Mouse (Mus musculus): ENCODE measurements around the gene Dnajc22.
A peak's percentile ranks its signal among the peaks of the same experiment; 100 is the strongest.
"Not testable (repeated sequence)": the region's sequence is repeated elsewhere in the genome, so short reads cannot be mapped to it uniquely, and the experiment has no call there.

Dnajc22 gene

GRCm38 (mm10) chr15:99092870-99093269 lies at the start of gene Dnajc22:
Gene Dnajc22 (plus strand): TSS chr15:99093170.
- no peak for DNase-seq (ENCODE audit: low spot score in 2 of 2)

DNA sequence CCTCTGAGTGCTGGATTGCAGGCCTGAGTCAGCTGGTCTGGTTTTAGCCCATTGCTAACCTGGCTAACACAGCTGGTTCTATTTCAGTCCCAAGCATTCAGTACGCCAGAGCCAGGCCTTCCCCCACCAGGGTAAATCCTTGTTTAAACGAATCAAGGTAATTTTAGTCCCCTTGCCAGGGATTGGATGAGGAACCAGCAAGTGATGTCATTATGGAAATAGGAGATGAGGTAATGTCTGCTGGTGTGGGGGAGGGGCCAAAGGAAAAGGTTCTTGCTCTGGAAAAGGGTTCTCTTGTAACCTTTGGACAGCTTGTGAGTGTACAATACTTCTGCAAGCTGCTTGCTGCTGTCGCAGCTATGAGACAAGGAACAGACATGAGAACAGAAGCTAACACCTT lies 48.1 kb upstream of the Dnajc22 start:
- no peak for DNase-seq (ENCODE audit: low spot score in 2 of 2)

- not testable (repeated sequence) for DNase-seq (ENCODE audit: low spot score in 2 of 2)
Observed at GRCm38 (mm10) chr15:99045734-99046133, 47.2 kb upstream of the Dnajc22 start.

DNA sequence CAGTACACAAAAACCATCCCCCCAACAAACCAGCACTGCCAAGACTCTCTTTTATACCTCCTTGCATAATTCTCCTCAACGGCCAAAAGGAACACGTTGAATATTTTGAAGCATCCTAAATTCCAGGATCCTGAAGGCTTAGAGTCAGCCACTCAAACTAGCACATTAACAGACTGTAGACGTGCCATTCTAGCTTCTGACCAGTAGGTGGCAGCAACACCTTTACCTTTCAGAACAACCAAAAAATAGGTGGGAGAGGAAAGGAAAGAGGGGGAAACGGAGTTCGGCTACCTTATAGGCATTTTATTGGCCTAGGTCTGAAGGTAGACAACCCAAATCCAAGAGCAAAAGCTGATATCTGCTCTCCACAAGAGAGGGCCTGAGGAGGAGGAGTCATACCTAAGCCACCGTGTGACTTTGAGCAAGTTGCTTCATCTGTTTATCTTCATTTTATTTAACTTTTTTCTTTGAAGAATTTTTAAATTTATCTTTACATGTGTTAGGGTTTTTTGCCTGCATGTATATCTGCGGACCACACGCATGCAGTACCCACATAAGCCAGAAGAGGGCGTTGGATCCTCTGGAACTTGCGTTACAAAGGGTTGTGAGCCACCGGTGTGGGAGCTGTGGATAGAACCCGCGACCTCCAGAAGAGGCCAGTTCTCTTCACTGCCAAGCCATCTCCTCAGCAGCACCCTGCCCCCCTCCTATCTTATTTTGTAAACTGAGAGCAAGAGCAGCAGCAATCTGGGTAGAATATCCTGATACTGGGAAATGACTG lies 43.3 kb upstream of the Dnajc22 start:
- peak in 1 of 2 experiments; percentile 74 for DNase-seq (ENCODE audit: low spot score in 2 of 2)

GRCm38 (mm10) chr15:99053373-99053772 lies 39.6 kb upstream of the Dnajc22 start:
- peak in 1 of 2 experiments; percentile 11 for DNase-seq (ENCODE audit: low spot score in 2 of 2)

- DNase-seq (ENCODE audit: low spot score in 2 of 2): peak in 1 of 2 experiments; percentile 11
Observed at GRCm38 (mm10) chr15:99055040-99055439, 37.9 kb upstream of the Dnajc22 start, which contains the start of gene Prph. Gene Prph (plus strand): TSS chr15:99055174.

- DNase-seq (ENCODE audit: low spot score in 2 of 2): peak in 1 of 2 experiments; percentile 12
Observed at GRCm38 (mm10) chr15:99055511-99055961, 37.4 kb upstream of the Dnajc22 start.

DNA sequence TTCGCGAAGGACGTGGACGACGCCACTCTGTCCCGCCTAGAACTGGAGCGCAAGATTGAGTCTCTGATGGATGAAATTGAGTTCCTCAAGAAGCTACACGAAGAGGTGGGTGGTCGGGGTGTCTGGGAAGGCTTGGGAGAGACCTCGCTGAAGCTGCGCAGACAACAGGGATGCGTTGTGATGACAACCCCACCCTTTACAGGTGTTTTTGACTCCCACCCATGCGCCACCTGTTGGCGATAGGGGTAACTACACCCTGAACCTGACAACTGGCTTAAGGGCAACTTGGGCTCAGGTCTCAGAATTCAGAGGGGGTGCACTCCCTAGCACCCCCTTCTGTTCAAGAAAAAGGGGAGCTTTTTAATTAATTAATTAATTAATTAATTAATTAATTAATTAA lies 36.6 kb upstream of the Dnajc22 start:
- DNase-seq (ENCODE audit: low spot score in 2 of 2): peak; percentile 58 to 83

DNA sequence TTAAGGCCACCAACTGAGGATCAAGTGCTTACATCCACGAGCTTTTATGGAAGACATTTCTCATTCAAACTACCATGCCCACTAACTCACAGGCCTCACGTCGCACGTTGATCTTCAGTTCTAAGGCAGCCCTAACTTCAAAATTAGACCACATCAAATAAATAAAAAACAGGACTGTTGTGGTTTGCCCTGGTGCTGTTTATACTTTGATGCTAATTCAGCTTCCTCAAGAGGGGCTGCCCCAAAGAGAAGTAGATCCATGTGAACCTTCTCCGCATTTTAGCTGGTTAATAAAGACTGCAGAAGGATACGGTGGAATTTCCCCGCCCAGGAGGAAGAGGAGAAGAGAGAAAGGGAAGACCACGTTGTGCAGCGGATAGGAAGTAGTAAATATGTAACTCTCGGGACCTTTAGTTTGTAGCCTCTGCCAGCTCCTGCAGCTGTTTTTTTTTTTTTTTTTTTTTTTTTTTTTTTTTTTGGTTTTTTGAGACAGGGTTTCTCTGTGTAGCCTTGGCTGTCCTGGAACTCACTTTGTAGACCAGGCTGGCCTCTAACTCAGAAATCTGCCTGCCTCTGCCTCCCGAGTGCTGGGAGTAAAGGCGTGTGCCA lies 27.3 kb upstream of the Dnajc22 start:
- DNase-seq (ENCODE audit: low spot score in 2 of 2): no peak

GRCm38 (mm10) chr15:99071988-99072387 lies 21.0 kb upstream of the Dnajc22 start:
- DNase-seq (ENCODE audit: low spot score in 2 of 2): no peak

GRCm38 (mm10) chr15:99074019-99074599 lies 18.9 kb upstream of the Dnajc22 start, which contains the start of gene Troap:
Gene Troap (plus strand): TSS chr15:99074575.
- DNase-seq (ENCODE audit: low spot score in 2 of 2): no peak

DNA sequence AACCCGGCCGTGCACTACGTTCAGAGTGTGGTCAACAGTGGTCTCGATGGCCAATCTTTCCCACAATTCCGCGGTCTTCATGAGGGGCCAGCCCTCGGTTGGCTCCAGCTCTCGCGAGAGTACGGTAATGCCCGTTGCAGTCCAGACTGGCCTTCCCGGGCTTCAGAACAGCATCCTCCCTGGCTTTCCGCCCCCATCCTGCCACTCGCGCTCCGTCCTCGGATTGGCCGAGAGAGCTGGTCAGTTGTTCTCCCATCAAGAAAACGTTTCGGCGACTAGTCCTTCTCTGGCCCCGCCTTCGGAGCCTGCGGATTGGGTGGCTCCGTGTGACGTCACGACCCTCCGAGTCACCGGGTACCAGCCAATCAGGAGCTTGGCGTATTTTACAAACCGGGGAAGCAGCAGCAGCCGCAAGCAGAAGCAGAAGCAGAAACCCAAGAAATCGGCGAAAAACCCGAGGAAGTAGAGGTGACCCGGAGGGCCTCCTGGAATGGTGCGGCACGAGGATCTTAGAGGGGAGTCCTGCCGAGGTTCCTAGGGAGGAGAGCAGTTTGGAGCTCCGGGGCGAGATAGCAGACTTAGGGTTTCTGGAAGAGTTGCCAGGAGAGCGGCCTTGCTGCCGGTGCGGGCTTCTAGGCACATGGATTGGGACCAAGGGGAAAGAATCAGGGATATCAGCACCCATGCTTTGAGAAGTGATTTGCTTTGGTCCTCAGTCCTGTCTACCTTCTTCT lies 18.2 kb upstream of the Dnajc22 start:
- DNase-seq (ENCODE audit: low spot score in 2 of 2): peak; percentile 96 to 98

DNA sequence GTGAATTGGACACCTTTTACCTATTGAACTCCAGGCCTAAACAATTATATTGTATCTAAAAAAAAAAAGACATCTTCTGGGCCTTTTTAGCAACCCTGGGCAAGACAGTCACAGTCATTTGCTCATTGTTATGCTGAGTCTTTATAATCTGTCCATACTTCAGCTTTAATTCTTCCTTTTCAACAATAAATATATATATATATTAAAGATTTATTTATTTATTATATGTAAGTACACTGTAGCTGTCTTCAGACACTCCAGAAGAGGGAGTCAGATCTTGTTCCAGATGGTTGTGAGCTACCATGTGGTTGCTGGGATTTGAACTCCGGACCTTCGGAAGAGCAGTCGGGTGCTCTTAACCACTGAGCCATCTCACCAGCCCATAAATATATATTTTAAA lies 17.0 kb upstream of the Dnajc22 start:
- not testable (repeated sequence) for DNase-seq (ENCODE audit: low spot score in 2 of 2)

GRCm38 (mm10) chr15:99078181-99078910 lies 14.6 kb upstream of the Dnajc22 start:
- DNase-seq (ENCODE audit: low spot score in 2 of 2): no peak

DNA sequence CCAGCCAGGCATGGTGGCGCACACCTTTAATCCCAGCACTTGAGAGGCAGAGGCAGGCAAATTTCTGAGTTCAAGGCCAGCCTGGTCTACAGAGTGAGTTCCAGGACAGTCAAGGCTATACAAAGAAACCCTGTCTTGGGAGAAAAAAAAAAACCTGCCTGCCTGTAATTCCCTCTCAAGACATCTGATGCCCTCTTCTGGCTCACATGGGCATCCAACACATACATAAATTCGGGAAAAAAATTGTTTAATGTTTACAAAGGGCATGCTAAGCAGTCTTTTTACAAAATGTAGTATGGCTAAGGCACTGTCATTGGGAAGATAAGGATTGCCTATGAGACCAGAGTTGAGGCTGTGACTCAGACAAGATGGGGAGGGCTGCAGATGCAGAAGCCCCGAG lies 13.2 kb upstream of the Dnajc22 start:
- DNase-seq (ENCODE audit: low spot score in 2 of 2): no peak

GRCm38 (mm10) chr15:99082322-99082721 lies 10.6 kb upstream of the Dnajc22 start:
- peak in 1 of 2 experiments; percentile 62 for DNase-seq (ENCODE audit: low spot score in 2 of 2)

GRCm38 (mm10) chr15:99082840-99083239 lies 10.1 kb upstream of the Dnajc22 start:
- DNase-seq (ENCODE audit: low spot score in 2 of 2): peak in 1 of 2 experiments; percentile 62

DNA sequence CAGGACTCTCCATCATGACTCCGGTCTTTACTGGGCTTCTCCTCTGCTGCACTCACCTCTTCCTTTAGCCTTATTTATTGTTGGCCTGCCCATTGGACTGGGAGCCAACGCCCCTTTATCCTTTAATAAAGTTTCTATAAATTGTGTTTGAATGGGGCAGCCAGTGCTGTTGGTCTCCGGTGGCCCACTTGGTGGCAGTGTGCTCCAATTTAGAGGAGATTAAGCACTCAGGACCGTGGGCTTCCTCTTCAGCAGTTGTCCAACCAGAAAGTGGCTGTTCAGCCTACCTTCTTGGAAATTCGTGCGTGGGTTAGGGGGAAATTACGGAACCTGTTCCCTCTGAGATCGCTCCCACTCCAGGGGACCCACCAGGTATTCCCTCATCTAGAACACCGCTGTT lies 9.7 kb upstream of the Dnajc22 start:
- peak in 1 of 2 experiments; percentile 69 for DNase-seq (ENCODE audit: low spot score in 2 of 2)

DNA sequence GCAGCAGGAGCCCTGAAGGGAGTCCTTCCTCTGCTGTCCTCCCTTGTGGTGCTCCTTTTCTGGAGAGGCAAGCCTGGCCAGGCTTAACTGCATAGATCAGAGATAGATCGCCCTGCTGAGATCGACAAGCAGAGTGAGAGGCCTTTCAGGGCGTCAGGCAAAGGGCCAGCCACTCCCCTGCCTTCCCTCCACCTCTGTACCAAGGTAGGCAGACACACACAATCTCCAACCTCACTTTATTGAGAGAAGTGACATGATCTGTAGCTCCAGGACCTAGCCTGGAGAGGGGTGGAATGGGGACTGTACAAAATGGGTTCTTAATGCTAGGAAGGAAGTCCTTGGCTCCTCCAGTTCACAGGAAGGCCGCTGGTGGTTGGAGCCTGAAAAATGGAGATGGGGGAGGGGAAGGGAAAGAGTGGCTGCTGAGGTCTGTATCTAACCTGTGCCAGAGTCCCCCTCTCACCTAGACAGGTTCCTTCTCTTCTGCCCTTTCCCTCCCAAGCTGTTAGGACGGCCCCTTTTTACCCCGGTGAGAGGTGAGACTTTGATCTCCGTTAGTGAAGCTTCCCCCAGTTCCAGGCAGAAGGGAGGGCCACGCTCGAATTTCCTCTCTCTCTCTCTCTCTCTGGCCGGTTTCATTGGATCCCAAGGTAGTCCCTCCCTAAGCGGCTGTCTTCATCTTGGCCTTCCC lies 9.0 kb upstream of the Dnajc22 start:
- DNase-seq (ENCODE audit: low spot score in 2 of 2): no peak

DNA sequence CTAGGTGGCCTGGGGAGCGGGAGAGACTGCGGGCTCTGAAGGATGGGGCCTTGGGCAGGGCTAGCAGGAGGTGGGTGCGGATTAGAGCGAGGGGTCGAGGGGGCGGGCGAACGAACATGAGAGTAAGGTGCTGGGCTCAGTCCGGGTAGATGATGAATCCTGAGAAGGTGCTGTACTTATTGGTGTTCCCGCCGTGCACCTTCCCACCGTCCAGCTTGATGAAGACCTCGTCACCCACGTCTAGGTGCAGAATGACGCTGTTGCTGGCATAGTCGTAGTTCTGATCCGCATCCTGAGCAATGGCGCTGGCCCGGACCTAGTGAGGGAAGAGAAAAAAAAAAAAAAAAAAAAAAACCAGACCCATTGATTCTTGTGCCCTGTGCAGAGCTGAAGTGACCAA lies 8.4 kb upstream of the Dnajc22 start:
- no peak for DNase-seq (ENCODE audit: low spot score in 2 of 2)

DNA sequence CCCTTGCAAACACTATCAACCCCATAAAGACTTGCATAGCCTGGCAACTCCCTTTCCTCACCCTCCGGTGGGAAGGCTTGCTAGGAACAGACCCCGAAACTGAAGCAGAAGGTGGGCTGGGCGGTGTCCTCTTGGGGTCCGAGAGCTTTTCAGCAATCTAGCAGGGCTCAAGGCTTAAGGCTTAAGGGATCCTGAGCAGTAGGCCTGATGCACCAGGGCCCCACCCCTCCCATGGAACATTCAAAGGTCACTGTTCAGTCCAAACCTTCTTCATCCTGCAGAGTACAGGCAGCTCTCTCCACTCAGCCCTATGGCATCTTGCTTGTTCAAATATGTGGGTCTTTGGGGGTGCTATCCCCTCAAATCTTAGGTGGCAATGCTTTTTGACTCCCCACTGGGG lies 7.0 kb upstream of the Dnajc22 start:
- DNase-seq (ENCODE audit: low spot score in 2 of 2): no peak

Measured in spleen, postnatal 4 days (tissue).